Mouse (Mus musculus) gastrocnemius, adult 18-20 months (tissue): ENCODE results near the gene Mcoln2. TPM values are rescaled to one million over a fixed set of nuclear protein-coding genes. Genes with fewer than 3 reads are reported as not detected.

Experiments
- DNase-seq: peaks from one replicate; pipeline ENCODE4 v3.0.0; 2021; ENCODE audit warnings: low spot score
- total RNA-seq, 2 experiments: library from RNA; stranded (reverse); gene quantifications; 2 replicates each; pipeline ENCODE4 v1.2.3; 2021

Mcoln2 gene
- total RNA-seq, 2 experiments from 2014 or later = not detected

DNA sequence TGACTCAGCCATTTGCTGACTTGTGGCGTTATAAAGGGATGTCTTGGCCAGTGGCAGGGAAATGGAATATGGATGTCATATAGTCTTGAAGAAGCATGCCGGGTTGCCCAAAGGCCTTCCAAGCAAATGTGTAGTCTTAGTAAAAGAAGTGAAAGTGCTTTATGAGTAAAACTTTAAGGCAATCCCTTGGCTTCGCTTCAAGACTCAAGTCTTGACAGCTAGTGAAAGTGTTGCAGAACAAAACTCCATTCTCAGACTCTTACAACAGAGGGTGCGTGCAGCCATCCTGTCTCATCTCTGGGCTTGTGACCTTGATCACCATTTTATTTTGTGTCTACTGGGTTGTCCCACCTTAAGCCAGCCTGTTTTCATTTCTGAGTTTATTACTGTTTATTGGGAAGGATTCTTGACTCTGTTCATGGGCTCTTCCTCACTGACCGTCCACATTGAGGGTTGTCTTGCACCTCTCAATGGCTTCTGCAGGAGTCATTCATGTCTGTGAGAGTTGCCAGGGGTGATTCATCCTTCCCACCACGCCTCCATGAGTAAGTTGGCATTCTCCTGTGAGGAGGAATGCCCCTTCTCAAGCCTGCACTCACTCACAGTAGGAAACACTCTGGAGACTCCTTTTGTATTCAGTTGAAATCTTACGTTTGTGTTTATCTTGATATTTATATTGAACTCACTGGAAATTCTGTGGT lies 75.6 kb downstream of the Mcoln2 start:
- DNase-seq = no peak

DNA sequence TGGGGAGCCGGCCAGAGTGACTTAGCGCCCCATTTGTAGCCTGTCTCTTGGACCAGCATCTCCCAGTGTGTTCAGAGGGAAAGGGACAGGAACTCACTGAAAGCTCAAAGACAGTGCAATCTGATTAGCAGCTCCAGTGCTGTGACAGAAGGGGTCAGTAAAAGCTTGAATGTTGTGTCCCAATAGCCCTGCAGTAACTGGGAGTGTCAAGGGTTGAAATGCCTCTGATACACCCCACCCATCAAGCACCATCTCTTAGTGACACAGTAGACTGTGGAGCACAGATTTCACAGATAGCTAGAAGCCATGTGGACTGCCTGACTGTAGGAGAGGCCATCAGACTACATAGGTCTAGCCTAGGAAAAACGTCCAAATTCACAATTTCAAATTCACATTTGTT lies 77.8 kb downstream of the Mcoln2 start:
- DNase-seq = no peak

DNA sequence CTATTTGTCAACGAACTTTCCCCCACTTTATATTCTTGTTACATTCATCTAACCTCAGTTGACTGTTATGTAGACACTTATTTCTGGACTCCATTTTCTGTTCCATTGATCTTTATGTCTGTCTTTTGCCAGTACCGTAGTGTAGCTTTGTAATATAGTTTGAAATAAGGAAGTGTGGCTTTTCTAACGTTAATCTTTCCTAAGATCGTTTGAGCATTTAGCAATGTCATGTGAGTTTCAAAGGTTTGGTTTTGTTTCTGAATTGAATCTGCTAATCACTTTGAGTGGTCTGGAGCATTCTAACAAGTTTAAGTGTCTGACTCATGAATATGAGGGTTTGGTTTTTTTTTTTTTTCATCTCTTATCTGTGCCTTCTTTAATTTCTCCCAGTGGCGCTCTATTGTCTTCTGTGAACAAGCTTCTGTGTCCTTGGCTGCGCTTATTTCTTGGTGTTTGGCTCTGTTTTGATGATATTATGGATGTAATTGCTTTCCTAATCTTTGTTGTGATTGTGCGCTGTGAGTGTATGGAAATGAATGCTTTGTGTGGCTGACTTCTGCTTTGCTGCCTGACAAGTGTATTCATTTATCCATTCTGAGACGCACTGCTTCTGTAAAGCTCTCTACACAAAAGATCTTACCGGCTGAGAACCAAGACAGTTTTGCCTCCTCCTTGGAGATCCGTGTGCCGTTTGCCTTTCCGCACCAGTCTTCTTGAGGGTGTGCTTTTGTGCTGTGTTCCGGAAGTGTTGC lies 79.1 kb downstream of the Mcoln2 start:
- no peak for DNase-seq

DNA sequence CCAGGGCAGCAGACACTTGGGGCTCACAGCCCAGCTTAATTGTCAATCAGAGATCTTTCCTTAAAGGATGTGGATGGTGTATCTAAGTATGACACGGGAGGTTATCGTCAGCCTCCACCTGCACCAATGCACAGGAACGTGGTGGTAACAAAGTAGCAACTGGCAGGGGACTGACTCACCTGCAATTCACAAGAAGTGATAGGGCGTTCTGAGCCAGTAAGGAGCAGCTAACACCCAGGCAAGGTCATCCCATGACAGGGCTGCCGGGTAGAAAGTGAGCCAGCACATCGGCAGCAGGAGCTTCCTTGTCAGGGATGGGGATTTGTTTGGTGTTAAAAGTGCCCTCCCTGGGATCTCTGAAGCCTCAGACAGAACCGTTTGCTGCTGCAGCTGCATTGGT lies 83.1 kb downstream of the Mcoln2 start:
- no peak for DNase-seq

DNA sequence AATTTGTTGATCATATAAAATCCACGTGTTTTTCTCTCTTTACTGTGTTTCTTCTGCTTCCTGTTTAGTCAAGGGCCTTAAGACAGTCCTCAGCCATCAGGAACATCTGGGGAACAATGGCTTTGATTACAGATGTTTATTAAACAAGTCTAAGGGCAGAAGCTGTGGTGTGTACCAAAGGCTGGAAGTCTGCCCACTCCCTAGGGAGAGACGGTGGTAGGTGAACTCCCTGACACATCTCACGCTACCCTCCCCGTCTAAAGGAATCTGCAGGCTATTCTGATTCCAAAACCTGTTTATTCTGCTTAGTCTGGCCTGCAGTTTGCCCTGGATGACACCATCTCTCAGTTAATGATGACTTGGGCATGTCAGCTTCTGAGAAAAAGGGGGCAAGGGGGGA lies 84.1 kb downstream of the Mcoln2 start:
- no peak for DNase-seq

DNA sequence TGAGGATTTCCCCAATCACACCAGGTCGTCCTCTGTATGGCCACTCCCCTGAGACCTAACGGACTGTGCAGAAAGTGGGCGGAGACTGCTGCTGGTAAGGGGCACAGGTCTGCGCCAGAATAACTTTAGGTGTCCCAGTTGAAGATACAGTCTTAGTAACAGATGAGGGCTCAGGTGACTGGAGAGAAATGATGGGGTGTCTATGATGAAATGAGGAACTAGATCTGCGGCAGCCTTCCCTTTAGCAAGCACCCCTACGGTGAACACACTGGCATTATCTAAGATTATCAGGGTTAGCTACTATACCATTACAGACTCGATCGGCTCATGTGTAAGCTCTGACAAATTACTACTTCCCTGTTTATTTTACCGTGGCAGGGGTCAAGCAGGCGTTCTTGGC lies 84.9 kb downstream of the Mcoln2 start:
- DNase-seq = no peak

DNA sequence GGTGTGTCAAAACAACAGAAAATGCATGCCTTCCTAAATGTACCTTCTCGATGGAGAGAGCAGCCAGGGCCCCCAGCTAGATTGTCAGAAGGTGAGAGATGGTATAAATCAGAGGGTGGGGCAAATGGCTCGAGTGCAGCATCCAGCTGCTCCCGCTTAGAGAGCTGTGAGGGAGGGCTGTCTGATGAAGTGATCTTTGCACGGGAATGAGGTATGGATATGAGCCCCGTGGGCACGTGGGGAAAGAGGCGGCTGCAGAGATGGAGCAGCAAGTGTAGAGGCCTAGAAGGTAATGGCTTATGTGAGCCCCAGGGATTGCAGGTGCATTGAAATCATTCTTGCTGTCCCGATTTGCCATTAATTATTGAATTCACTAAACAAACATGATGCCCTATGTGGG lies 86.6 kb downstream of the Mcoln2 start:
- DNase-seq = no peak

DNA sequence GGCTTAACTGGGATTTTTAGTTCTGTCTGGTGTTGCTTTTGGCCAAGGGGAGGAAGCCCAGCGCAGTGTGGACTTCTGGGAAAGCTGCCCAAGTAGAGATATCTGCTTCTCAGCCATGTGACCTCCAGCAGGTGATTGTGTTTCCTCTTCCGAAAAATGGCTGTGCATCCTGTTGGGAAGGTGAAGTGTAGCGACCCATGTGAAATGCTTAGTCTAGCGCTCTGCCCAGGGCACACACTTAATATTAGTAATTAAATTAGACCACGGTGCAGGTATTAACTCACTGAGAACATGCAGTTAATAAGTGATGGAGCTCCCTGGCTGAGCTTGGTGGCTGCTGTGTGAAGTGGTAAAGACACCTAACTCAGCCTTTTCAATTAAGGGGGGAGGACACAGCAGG lies 88.0 kb downstream of the Mcoln2 start:
- no peak for DNase-seq

DNA sequence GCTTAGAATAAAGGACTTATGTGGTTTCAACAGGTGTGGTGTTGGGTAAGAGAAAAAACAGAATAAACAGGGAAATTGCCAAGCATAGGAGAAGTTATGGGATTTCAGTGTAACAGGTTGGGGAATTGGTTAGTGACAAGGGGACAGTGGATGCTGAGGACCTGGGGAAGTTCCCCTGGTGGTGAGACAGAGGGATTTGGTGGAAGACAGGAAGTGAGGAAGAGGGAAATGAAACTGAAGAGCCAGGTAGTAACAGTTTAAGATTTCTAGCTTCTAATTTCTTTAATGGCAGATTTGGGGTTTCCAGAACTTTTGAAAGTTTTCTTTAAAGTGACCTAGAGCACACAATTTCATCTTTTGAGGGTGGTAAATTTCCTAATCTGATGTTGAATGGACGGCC lies 95.0 kb downstream of the Mcoln2 start:
- DNase-seq = no peak

Other genes starting within 250 kb of the Mcoln2 start
- gene Bcl10, start 227.0 kb upstream of the Mcoln2 start, total RNA-seq = 1 to 10 TPM; 9.4 to 9.7 TPM
- gene 2410004B18Rik, start 211.8 kb upstream of the Mcoln2 start, total RNA-seq = 10 to 100 TPM; 17.3 to 19.5 TPM
- gene Syde2, start 162.0 kb upstream of the Mcoln2 start, total RNA-seq = under 1 TPM; 0.73 to 0.93 TPM
- gene Wdr63, start 41.7 kb upstream of the Mcoln2 start, total RNA-seq = not detected
- not detected for gene Mcoln3, start 32.4 kb upstream of the Mcoln2 start, total RNA-seq
- gene Lpar3, start 71.1 kb downstream of the Mcoln2 start, total RNA-seq = under 1 TPM in 1 of 2 experiments, not detected in 1; 0.28 TPM